Mouse (Mus musculus) embryo, embryonic 10 days (tissue): ENCODE data around the gene Kcnj4.

Experiments
- DNase-seq: peaks from one replicate; pipeline ENCODE4 v3.0.0-alpha.2; 2015; ENCODE audit warnings: low spot score

Gene Kcnj4

DNA sequence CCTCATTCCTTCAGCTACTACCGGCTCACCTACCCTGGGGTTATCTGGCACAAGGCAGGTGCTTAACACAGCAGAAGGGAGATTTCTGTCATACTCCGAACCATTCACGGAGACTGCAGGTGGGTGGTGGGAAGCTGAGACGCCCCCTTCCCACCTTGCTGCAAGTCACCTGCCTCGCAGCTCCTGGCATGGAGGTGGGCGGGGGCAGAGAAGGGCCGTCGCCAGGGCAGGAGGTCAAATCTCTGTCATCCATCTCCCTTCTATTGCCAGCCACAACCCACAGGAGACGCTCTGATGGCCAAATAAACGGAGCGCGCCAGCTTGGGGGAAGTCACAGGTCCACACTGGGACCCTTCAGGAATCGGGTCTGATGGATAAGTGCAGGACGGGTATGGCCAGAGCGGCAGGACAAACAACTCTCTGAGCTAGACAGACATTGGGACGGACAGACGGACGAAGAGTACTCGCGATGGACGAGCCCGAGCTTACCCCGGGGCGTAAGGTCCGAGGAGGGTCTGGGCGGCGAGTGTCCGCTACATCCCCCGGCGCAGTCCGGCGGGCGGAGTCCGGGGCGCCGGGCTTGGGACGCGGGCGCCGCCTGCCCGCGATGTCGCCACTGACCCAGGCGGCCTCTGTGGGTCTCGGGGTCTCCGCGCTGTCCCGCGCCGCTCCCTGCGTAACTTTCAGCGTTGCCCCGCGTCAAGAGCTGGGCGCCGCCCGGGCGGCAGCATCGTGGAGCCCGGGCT, at the start of gene Kcnj4:
Gene Kcnj4, minus strand, starts transcription at position 535 of the 746 bp plus-strand sequence.
- no peak for DNase-seq

DNA sequence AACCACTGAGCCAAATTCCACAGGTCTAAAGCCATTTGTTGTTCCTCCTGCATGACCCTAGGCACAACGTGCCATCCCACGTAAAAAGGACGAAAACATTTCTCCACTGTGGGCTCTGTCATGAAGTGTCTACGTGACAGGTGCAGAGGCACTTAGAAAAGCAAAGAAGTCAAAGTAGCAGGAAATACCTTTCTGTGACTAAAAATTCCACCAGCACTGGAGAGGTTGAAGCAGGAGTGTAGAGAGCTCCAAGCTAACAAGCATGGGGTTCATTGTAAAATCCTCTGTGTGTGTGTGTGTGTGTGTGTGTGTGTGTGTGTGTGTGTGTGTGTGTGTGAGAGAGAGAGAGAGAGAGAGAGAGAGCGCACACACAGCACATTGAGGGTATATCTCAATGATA, 47.5 kb upstream of the Kcnj4 start:
- no peak for DNase-seq

DNA sequence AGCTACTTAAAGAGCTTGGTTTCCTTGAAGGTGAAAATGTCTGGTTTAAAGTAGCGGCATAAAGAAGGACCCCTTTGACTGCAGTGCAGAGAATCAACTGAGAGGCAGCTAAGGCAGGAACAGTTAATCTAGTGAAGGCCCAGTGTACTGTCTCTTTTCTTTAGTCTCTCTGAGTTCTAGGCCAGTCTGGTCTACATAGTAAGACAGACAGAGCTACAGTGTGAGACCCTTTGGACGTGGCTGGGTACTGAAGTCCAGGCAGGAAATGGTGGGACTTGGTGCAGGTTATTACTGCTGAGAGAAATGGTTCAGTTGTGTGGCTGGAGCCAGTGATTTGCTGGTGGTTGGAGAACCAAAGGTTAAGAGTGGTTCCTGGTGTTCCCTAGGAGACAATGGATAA, 43.2 kb upstream of the Kcnj4 start:
- DNase-seq = no peak

- no peak for DNase-seq
These were observed 42.3 kb upstream of the Kcnj4 start for GRCm38 (mm10) chr15:79547289-79547820.

- peak; percentile 99 for DNase-seq
These were observed 41.6 kb upstream of the Kcnj4 start, which contains the start of gene Ddx17 for GRCm38 (mm10) chr15:79546410-79547288. Ddx17 (minus strand) TSS chr15:79546741.

GRCm38 (mm10) chr15:79545921-79546399, 40.9 kb upstream of the Kcnj4 start:
- DNase-seq = peak; percentile 69

DNA sequence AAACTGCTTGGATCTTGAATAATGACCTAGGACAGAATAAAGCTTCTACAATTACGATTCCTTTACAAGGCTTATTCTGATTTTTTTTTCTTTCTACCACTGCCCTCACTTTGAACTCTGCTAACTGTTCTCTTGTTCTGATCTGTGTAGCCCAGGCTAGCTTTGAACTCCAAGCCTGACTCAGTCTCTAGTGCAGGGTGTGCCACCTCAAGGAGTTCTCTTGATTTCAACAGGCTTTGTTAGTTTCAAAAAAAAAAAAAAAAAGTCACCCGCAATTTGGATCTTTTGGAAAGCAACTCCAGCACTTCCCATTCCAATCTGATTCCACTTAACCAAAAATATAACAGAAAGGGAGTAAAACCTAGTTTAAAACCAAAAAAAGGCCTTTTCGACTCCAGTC, 40.5 kb upstream of the Kcnj4 start:
- no peak for DNase-seq

DNA sequence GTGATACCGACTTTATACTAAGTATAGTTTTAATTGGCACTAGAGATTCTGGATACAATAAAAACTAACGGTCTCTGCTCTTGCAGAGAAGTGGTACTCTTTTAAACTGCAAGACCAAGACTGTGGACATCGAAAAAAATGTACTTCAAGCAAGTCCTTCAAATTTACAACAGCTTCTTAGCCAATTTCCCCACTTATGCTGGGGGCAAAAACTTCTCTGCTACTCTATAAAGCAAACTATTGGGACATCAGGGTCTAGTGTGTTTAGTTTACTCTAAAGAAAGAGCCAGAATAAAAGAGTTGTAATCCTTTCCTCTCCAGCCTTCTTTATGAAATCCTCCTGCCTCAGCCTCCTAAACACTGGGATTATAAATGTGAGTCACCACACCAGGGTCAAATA, 38.9 kb upstream of the Kcnj4 start:
- DNase-seq = no peak

DNA sequence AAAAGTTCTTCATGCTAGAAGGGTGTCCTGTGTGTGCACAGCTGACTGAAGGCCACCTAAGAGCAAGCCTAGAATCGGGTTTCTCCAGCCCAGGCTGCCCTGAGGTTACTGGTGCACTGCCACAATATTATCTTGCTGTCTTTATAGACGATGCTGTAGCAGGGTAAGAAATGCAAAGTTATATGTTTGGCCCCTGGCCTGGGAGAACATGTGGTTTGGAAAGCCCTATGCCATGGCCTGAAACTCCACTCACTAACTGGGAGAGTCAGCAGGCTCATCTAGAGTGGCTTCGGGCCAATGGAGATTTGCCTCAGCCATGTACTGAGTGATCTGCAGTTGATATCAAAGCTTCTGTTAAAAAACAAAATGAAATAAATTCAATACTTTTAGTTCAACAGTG, 28.8 kb upstream of the Kcnj4 start:
- no peak for DNase-seq

DNA sequence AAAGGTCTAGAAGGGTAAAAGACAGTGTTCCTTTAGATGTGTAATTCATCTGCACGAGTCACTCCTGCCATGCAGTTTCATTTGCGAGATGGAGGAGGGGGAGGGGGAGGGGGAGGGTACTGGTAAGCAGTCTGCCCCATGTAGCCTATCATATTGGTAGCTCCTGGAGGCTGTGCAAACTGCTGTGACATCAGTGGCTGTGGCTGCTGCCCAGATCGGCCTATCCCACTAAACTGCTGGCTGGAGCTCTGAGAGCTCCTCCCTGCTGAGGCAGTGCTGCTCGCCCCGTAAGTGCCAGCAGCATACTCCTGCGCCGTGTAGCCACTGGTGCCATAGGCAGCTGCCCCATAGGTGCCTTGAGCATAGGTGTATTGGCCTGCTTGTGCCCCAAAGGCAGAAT, 24.9 kb upstream of the Kcnj4 start:
- no peak for DNase-seq

GRCm38 (mm10) chr15:79527991-79528639, 23.1 kb upstream of the Kcnj4 start:
- DNase-seq = no peak

DNA sequence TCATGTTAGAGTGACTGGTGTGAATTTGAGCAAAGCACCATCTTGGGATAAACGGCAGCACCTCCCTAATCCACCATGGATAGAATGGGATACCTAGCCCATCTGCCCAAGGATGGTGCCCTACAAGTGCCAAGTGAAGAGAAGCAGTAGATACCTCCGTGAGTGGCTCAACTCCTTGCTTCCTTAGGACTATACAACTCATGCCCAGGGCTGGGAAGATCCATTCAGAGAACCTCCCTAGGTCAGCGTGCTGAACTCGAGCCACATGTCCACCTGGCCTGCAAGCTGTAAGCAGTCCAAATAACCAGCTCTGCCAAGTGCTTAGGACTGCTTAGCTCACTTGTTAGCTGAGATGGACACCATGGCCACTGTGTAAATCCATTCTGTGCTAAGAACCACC, 22.2 kb upstream of the Kcnj4 start:
- no peak for DNase-seq

- DNase-seq = no peak
These were observed 21.1 kb upstream of the Kcnj4 start for GRCm38 (mm10) chr15:79525979-79526768.

GRCm38 (mm10) chr15:79525564-79525963, 20.5 kb upstream of the Kcnj4 start:
- no peak for DNase-seq

GRCm38 (mm10) chr15:79519400-79520220, 14.6 kb upstream of the Kcnj4 start:
- no peak for DNase-seq

DNA sequence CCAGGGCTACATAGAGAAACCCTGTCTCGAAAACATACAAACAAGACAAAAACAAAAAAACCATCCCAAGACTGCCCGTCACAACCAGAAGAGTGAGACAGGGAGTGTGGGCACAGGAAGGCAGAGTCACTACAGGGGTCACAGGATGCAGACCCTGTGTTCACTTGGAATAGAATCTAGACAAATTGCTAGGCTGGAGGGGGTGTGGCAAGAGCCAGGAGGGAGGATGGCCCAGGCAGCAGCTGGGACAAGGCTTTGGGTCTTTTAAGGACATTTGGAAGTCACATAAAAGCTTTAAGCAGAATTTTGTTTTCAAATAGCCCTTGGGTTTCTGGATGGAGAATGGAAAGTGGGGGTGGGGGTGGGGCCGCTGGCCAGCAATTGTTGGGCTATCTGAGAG, 13.5 kb upstream of the Kcnj4 start:
- no peak for DNase-seq

GRCm38 (mm10) chr15:79517710-79518109, 12.7 kb upstream of the Kcnj4 start:
- no peak for DNase-seq

DNA sequence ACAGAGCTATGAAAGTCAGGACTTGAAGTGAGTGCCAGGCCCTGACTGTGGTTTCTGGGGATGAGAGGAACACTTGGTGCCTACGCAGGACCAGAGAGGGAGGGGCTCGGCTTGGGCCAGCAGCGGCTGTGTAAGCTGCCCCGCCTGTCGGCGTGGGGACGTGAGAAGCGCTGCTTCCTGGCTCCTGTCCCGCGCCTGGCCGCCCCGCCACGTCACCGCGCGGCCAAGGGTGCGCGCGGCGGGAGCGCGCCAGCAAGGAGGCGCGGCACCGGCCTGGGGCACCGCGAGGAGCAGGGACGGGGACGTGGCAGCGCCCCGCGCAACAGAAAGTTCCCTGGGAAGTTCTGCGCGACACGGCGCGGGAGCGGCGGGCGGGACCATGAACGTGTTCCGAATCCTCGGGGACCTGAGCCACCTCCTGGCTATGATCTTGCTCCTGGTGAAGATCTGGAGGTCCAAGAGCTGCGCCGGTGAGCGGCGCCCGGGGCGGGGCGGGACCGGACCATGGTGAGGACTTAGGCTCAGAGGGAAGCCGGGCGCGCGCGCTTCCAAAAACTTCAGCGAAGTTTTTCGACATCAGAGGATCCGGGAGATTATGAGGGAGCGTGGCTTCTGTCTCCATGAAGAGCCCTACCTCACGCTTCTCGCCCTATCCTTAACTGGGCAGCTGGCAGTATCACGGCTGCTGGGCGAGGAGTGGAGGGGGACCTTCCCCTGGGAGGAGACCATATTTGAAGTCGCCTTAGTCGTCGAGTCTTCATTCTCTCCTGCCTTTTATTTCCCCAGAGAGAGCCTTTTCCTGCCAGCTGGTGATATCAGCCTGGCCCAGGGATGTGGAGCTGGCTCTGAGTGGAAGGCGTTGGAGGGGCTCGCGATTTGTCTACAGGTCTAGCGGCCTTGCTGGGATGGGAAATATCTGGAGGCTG, 11.4 kb upstream of the Kcnj4 start, which contains the start of gene Kdelr3:
Gene Kdelr3, plus strand, starts transcription at position 241 of the 926 bp plus-strand sequence.
- DNase-seq = peak; percentile 55

- peak; percentile 72 for DNase-seq
These were observed 8.9 kb upstream of the Kcnj4 start for GRCm38 (mm10) chr15:79513940-79514339.
